Mouse (Mus musculus) ES-CJ7 (cell line): Measurements from ENCODE around the gene Maats1.
A peak's percentile ranks its signal among the peaks of the same experiment; 100 is the strongest.

Source experiments
- DNase-seq: peaks from one replicate; pipeline ENCODE4 v3.0.0; 2011; ENCODE audit warnings: low read depth, low spot score

Maats1 gene

DNA sequence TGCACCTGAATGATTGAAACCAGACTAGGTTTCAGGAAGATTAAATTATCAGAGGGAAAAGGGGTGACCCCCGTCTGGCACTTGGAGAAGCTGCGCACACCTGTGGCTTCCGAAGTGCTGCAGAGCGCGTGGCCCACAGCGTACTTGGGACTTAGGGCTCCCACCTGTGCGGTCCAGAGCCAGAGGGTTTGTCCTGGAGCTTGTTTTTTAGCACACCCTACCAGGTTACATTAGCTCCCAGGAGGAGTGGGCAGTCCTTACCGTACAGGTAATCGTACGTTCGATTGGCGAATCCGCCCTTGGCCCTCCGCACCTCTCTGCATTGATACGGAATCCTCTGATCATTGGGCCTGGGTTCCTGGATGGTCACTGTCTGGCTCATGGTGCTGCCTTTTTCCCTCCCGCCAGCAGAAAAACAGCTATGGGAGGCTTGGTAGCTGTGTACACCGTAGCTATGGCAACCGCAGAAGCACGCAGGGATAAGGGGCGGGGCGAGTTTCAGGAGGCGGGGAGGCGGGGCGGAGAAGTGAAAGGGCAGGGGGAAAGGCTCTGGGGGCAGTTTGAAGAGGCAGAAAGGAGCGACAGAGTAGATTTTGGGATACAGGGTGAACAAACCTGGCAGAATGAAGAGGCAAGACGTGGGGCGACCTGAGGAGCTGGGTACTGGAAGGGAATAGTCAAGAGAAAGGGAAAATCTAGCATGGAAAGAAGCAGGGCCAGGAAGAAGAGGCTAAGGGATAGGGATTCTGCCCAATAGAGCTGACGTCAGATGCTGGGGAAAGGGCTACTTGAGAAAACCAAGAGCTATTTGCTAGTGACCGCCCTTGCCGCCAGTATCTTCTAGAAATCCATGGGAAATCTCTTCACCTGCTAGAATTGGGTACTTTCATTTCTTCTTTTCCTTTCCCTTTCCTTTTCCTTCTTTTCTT lies at the start of gene Maats1:
Gene Maats1, minus strand, starts transcription at position 748 of the 929 bp plus-strand sequence.
- peak; percentile 87 for DNase-seq

DNA sequence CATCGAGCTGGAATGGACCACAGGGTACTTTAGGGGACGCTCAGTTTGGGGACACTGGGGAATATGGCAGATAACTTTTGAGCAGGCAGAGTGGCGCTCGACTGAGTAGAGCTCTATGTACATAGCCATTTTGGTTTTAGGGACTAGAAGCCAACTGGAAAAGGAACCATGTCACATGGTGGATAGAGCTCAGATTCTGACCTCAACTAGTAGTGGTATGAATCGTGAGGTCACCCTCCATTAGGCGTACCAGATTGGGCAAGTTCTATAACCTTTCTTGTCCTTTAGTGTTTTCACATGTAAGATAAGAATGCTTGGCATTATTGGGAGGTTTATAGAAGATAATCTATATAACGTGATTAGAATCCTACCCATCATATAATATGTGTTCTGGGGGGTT lies 48.4 kb upstream of the Maats1 start:
- no peak for DNase-seq

DNA sequence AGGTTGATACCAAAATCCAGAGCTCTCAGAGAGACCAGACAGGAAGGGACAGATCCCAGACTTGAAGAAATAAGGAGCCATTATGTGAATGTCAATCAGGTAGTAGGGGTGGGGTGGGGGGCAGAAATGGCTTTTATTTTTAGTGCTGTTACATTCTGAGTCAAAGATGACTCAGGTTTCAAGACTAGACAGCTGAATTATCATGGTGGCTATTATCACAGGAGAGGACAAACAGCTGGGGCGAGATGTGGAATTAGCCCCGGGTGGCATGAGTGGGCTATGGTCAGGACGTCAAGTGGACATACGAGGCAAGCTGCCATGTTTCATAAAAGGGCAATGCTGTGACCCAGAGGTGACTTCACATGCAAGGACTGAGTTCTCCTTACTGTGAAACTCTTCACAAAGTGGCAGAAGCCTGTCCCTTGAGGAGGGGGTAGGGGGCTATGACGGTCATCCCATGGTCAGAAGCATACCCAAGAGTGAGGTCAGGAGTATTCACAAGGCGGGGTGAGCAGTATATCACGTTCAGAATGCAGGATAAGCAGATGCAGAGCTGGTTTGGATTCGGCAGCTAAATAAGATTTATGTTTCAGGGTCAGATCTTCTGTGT lies 47.4 kb upstream of the Maats1 start:
- no peak for DNase-seq

DNA sequence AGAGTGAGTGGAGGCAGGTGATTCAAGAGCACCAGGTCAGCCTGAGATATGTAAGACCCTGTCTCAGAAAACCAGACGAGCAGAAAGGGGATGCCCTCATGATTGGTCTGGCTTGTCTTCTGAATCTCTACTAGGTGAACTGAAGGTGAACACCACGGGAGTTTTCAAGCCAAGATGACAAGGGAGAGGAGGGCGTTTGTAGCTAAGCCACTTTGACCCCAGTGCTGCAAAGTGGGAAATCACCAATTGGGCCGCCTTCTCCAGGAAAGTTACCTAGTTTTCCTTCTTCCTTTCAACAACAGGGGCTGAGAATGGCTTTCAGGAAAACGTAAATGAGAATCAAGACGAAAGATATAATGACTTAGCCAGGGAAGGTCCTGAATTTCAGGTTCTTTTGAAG lies 46.8 kb upstream of the Maats1 start:
- DNase-seq, result no peak

DNA sequence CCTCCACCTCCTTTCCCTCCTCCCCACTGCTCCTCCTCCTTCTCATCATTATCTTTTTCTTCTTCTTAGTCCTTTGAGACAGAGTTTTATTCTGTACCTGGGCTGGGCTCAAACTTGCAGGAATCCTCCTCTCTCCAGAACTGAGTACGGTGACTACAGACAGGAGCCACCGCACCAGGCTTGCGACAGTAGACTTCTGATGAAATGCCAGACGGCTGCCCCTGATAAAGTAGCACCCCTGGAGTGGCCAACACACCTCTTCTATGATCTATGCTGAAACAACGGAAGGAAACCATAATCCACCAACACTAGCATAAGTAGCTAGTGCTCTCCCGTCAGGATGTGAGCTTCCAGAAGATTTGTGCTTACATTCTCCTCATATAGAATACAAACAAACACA lies 45.4 kb upstream of the Maats1 start:
- no peak for DNase-seq

DNA sequence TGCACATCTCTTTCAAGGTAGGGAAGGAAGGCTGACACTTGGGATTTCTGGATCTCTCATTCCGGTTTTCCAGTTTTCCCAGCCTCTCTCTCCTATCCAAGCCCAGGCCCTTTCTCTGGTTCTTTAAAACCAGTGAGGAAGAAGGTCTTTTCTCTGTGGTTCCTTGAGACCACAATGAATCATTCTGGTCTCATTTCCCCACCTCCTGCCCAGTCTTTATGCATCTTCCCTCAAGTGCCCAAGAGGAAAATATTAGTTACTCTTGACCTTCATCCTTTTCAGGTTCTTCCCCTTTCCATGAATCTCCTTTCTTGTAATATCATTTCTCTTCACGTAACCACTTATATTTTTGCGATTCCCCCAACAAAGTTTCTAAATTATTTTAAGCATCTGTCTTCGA lies 43.8 kb upstream of the Maats1 start:
- no peak for DNase-seq

DNA sequence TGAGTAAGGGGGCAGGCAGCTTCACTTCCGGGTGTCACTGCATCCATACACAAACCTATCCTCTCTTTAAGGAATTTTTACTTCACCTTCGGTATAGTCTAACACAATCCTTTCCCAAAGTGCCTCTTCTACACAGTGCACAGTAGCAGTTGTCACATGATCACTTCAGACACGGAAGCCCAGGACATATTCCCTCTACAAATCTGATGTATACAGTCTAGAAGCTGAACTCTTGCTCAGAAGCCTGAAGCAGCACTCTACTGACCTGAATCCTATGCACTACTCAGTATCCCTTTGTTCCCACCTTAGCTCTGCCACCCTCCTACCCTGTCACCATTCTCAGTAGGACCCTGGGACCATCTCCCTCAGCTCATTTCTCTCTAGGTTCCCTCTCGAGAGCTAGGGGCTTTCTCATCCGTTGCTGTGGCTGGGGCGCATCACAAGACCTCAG lies 43.3 kb upstream of the Maats1 start:
- no peak for DNase-seq

DNA sequence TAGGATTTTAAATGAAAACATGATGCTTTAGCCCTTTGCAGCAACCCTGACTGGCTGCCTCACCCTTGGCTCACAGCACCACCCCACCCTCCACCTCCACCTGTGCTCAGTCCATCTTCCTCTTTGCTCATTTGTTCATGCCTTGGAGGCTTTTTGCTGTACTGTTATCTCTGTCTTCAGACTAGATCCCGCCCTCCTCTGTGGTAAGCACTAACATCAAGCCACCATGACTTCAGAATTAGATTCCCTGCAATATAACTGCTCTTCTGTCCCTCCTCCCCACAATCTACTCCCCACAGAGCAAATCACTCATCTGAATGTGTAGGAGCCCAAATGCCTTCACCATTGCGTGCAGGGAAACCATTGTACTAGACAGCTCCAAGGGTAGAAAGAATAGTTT lies 41.7 kb upstream of the Maats1 start:
- no peak for DNase-seq

DNA sequence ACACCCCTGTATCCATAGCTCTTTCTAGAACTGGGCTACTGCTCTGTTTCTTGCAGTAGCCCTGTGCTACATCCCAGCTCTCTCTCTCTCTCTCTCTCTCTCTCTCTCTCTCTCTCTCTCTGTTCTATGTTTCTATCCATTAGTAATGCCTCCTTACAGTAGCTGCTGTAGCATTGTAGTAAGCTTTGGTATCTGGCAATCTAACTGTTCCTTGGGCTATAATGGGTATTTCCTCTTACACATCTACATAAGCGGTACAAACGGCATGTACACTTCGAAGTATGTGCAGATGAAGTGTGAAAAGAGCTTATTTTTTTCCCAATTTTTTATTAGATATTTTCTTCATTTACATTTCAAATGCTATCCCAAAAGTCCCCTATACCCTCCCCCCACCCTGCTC lies 38.0 kb upstream of the Maats1 start:
- DNase-seq, result no peak

DNA sequence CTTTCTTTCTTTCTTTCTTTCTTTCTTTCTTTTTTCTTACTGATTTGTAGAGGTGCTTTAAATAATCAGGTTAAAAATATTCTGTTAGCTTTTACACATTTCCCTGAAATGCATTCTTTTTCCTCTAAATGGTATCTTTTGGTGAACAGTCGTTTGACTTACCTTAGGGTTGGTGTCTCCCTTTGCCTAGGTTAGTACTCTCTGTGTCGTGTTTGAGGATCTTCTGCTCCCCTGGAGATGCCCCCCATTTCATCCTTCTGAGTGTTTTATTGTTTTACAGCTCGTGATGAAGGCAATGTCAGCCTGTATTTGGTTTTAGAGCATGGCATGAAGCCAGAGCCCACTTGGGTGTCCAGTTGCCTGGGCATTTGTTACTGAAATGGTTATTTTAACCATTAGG lies 37.5 kb upstream of the Maats1 start:
- DNase-seq, result no peak

DNA sequence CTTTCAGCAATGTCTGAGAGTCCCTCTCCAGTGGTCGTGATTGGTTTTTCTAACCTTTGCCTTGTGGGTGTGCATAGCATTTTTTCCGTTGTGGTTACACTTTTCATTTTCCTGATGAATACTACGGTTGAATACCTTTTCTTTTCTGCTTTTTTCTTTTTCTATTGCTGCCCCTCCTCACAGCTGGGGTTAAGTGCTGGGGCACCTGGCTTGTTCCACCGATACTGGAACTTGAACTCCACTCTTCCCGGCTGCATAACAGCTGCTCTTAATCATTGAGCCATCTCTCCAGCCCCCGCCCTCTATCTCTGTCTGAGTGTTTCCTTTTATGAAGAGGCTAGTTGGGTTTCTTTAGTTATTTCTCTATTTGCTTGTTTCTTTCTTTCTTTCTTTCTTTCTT lies 37.1 kb upstream of the Maats1 start:
- no peak for DNase-seq

DNA sequence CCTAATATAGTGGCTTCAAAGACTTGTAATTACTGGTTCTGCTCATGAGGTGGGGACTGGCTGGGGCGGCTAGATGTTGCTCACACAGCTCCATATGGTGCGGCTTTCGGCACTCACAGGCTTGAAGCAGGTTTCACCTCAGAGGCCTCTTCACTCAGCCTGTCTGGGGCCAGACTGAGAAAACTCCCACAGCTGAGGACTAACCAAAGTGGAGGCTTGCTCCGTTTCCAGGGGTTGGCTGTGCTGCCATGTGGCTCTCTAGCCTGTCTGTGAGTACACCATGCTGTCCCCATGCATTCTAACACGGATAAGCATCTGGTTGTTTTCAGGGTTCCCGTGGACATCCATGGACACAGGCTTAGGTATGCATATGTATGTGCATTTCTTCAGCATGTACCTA lies 36.6 kb upstream of the Maats1 start:
- no peak for DNase-seq

DNA sequence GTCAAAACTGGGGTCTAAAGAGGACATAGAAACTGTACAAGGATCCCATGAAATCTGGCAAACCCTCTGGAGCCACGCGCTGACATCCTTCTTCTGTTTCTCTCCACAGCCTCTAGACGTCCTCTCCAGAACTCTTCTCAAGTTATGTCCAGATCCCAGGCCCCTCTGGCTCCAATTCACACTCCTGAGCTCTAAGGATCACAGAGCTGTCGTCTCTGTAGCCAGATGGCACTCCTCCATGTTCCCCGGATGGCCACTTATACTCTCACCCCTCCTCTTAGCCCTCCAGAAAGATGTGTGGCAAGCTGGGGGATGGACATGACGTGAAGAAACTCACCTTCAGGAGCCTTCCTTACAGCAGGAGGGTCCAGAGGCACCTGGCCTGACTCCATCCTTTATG lies 35.6 kb upstream of the Maats1 start:
- DNase-seq, result no peak

DNA sequence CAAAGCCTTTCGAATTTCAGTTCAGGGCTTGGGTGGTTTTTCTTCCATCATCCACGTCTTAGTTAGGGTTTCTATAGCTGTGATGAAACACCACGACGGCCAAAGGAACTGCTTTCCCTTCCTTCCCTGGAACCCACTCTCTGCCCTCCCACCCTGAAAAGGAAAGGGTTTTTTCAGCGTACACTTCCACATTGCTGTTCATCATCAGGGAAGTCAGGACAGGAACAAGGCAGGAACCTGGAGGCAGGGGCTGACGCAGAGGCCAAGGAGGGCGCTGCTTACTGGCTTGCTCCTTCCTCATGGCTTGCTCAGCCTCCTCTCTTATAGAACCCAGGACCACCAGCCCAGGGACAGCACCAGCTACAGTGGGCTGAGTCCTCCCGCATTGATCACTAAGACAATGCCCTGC lies 34.9 kb upstream of the Maats1 start:
- no peak for DNase-seq

DNA sequence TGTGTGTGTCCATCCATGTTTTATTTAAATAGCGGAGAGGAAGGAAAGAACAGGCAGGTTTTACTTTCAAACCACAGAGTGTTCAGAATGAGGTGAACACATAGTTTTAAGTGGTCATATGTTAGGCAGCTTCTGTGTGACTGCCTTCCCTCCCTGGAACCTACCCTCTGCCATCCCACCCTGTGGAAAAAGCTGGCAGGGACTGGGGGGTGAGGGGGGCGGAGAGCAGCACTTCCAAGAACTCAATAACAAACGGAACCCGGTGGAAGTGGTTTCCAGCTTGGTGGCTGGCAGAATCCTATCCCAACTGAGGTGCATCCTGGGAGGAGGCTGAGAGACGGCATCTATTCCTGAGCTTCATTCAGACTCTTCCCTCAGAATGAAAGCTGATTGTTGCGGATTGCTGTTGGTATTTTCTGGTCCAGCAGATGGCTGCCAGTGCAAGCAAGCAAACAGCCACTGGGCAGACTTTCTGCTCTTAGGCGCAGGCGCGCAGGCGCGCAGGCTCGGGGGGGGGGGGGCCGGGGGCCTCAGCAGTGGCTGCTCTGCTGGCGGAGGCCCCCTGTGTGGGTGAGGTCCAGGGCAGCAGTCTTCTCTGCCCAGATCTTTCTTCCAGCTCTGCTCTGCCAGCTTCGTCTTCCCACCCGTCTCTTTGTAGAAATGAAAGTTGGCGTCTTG lies 34.4 kb upstream of the Maats1 start:
- DNase-seq, result peak; percentile 38

DNA sequence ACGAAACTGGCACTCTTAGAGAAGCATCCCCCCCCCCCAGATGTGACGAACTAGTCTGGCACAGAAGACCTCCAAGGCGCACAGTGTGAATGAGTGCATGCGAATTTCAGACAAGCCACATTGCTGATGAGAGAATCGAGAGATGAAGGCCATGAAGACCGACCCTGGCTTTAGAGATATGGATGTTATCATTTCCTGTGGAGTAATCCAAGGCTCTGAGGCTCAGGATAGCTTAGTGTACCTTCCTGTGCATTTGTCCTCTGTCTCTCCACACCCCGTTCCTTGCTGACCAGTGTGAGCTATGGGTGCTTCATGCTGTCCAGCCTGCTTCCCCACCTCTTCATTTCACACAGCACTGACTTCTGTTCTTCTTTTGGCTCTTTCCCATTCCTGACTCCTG lies 33.2 kb upstream of the Maats1 start:
- no peak for DNase-seq

DNA sequence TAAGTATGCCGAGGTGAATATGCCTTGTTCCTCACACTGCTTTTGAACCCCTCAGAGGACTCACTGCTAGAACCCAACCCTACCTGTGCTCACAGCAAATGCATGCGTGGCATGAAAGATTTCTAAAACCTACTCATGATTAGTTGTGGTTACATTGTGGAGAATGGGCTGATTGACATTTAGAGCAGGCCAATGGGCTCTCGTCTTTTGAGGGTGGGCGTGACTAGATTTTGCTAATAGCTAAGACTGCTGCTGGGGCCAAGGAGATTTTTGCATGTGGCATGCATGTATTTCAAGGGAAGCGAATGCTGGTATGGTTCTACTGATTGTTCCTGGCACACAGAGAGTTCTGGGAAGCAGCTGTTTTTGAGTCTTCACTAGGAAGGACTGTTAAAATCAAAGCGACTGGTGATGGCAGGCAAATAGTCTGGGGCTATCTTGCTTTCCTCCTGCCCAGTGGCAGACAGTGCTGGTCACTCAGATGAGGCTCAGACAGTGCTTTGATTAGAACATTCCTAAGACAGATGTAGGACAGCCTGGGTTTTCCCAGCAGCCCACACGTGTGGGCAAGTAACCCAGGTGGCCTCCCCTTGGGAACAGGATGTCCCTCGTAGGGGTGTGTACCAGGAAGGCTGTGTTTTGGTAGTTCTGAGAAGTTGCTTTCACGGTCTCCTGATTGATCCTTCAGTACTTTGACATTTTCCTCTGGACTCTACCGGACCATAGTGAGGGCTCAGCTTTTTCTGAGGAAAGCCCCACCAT lies 32.6 kb upstream of the Maats1 start:
- DNase-seq, result peak; percentile 55

DNA sequence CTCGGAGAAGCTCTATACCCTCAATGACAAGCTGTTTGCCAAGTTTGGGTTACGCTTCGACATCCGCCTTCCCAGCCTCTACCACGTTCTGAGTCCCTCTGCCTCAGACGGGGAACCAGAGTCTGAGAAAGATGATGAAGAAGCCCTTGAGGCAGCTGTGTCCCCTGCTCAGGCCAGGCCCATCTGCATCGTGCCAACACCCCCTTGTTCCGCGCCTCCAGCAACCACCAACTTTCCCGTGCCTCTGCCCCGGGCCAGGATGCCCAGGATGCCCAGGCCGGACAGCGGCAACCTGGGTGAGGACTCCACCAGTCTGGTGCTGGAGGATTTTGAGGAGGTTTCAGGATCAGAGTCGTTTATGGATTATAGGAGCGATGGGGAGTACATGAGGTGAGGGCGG lies 32.0 kb upstream of the Maats1 start:
- DNase-seq, result no peak

DNA sequence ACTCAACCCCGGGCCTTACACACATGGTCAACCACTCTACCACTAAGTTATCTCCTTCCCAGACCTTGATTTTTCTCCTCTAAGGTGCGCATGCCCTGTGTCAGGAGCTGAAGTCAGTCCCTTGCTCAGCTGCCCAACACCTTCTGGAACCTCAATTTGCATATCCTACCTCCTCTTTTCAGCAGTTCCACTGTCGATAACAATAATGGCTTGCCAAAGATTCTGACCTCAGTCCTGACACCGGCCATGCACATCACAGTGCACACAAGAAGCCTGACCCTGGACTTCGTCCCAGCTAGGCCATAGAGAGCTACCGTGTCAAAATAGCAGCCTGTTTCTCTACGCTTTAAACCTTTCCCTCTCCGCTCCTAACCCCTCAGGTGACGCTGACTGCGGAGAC lies 31.5 kb upstream of the Maats1 start:
- DNase-seq, result no peak

DNA sequence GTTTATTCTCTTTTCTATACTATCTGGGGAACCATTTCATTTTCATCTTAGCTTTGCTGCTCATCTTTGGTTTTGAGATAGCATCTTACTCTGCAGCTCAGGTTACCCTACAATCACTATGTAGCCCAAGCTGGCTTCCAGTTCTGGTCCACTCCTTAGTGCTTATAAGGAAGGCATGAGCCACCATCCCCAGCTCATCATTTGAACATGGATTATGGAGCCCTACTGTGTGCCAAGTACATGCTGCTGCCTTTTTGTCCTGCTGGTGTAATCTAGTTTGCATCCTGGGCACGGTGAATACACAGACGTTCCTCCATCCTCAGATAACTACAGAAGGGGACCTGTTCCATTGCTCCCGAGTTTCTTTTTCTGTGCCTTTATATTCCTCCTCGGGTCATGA lies 30.9 kb upstream of the Maats1 start:
- DNase-seq, result no peak

DNA sequence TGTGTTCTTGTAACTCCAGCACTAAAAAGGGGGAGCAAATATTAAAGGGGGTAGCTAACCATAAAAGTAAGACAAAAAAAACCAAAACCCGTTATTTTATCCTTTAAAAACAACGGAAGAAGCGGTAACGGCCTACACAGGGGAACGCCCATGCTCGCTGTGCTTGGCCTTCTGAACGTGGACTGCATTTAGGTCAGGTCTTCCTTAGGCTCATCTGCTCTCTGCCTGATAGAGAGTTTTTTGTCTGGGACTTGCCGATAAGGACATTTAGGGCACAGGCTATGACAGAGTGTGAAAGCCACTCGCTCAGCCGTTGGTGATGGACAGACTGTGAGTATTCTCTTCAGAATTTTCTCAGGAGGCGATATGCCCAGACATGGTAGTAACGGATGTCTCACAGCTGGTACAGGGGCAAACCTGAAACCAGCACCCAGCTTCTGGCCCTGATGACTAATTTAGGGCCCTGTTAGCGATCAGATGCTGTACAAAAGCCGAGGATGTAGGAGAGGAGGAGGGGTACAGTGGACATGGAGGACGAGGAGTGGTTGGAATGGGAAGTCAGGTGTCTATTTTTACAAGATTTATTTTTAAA lies 29.9 kb upstream of the Maats1 start:
- DNase-seq, result no peak
